Mouse (Mus musculus) regulatory T cell (primary cell): ENCODE measurements around the gene Srd5a3.

Source experiments
- in situ Hi-C: fragments of 300-600 bp; cut with MboI, MseI; formaldehyde crosslinking; loops from one replicate; pipeline ENCODE4 v1.15.1; 2025; ENCODE audit warnings: high pct_unique_total_duplicates

The Srd5a3 gene

GRCm38 (mm10) chr5:76149436-76149835 is 9.4 kb downstream of the Srd5a3 start:
- in situ Hi-C loops = loop anchor here (25.0 kb wide), 1 partner anchor 388 kb away; the partner anchor contains the start of gene Exoc1

GRCm38 (mm10) chr5:76152956-76153355 is 12.9 kb downstream of the Srd5a3 start:
- in situ Hi-C loops = no loop called here

GRCm38 (mm10) chr5:76153430-76153829 is 13.4 kb downstream of the Srd5a3 start:
- in situ Hi-C loops = no loop called here

- in situ Hi-C loops = no loop called here
These were observed 14.5 kb downstream of the Srd5a3 start for GRCm38 (mm10) chr5:76154434-76155165.

GRCm38 (mm10) chr5:76159555-76159954 is 19.5 kb downstream of the Srd5a3 start:
- in situ Hi-C loops = no loop called here

GRCm38 (mm10) chr5:76160086-76160485 is 20.0 kb downstream of the Srd5a3 start:
- in situ Hi-C loops = no loop called here

- in situ Hi-C loops = no loop called here
These were observed 21.4 kb downstream of the Srd5a3 start for GRCm38 (mm10) chr5:76161491-76161890.

GRCm38 (mm10) chr5:76162926-76163325 is 22.9 kb downstream of the Srd5a3 start:
- in situ Hi-C loops = no loop called here

GRCm38 (mm10) chr5:76163828-76164390 is 23.8 kb downstream of the Srd5a3 start:
- in situ Hi-C loops = no loop called here

GRCm38 (mm10) chr5:76164827-76165226 is 24.8 kb downstream of the Srd5a3 start:
- in situ Hi-C loops = no loop called here

- in situ Hi-C loops = no loop called here
These were observed 30.5 kb downstream of the Srd5a3 start for GRCm38 (mm10) chr5:76170522-76170921.

GRCm38 (mm10) chr5:76171039-76171438 is 31.0 kb downstream of the Srd5a3 start:
- in situ Hi-C loops = no loop called here

GRCm38 (mm10) chr5:76175051-76175450 is 35.0 kb downstream of the Srd5a3 start:
- in situ Hi-C loops = no loop called here

GRCm38 (mm10) chr5:76176411-76176810 is 36.3 kb downstream of the Srd5a3 start:
- in situ Hi-C loops = no loop called here

GRCm38 (mm10) chr5:76176841-76177240 is 36.8 kb downstream of the Srd5a3 start:
- in situ Hi-C loops = no loop called here

- in situ Hi-C loops = no loop called here
These were observed 37.6 kb downstream of the Srd5a3 start for GRCm38 (mm10) chr5:76177664-76178063.

GRCm38 (mm10) chr5:76179171-76179570 is 39.1 kb downstream of the Srd5a3 start:
- in situ Hi-C loops = no loop called here

- in situ Hi-C loops = no loop called here
These were observed 39.7 kb downstream of the Srd5a3 start for GRCm38 (mm10) chr5:76179791-76180190.

- in situ Hi-C loops = no loop called here
These were observed 42.3 kb downstream of the Srd5a3 start for GRCm38 (mm10) chr5:76182326-76182725.

GRCm38 (mm10) chr5:76183043-76183749 is 43.1 kb downstream of the Srd5a3 start:
- in situ Hi-C loops = no loop called here

- in situ Hi-C loops = no loop called here
These were observed 43.7 kb downstream of the Srd5a3 start, which contains the start of gene Tmem165 for GRCm38 (mm10) chr5:76183750-76184261. Gene Tmem165 (plus strand): TSS chr5:76183880.
